Mouse (Mus musculus) stomach, embryonic 15.5 days (tissue): ENCODE results near the gene Sergef. TPM values are rescaled to one million over a fixed set of nuclear protein-coding genes. Genes with fewer than 3 reads are reported as not detected.

Experiments
- ATAC-seq: fragments of 200-750 bp; cut with Nextera tagmentation; 2 replicates; pipeline ENCODE4 v1.8.0; 2017; ENCODE audit warnings: low read depth, moderate number of reproducible peaks, moderate TSS enrichment; ENCODE audit not compliant: insufficient read depth, low FRiP score
- H3K27ac ChIP-seq: fragments of 300-500 bp; sonication (generic); 2 replicates; pipeline ENCODE4 v1.5.1; 2015; ENCODE audit warnings: mild to moderate bottlenecking, inconsistent platforms
- H3K27me3 ChIP-seq: fragments of 300-500 bp; sonication (generic); replicated peaks from 2 replicates; pipeline ENCODE4 v1.6.1; 2015; ENCODE audit warnings: inconsistent platforms
- H3K36me3 ChIP-seq: fragments of 300-500 bp; sonication (generic); 2 replicates; pipeline ENCODE4 v1.6.1; 2015; ENCODE audit warnings: inconsistent platforms
- H3K4me1 ChIP-seq: fragments of 300-500 bp; sonication (generic); 2 replicates; pipeline ENCODE4 v1.6.1; 2015; ENCODE audit warnings: inconsistent platforms
- H3K4me2 ChIP-seq: fragments of 300-500 bp; sonication (generic); 2 replicates; pipeline ENCODE4 v1.6.1; 2015; ENCODE audit warnings: mild to moderate bottlenecking, inconsistent platforms
- H3K4me3 ChIP-seq: fragments of 300-500 bp; sonication (generic); replicated peaks from 2 replicates; pipeline ENCODE4 v1.5.1; 2015; ENCODE audit warnings: inconsistent platforms
- H3K9ac ChIP-seq: fragments of 300-500 bp; sonication (generic); 2 replicates; pipeline ENCODE4 v1.6.1; 2015; ENCODE audit warnings: inconsistent platforms
- H3K9me3 ChIP-seq: fragments of 300-500 bp; sonication (generic); 2 replicates; pipeline ENCODE4 v1.6.1; 2016; ENCODE audit warnings: inconsistent platforms
- WGBS: fragments of 180-500 bp; shearing (Covaris S2); methylation state at CpG from one replicate; pipeline ENCODE4 v1.1.7; 2015; 5-methylcytosine and 5-hydroxymethylcytosine counted together
- polyA plus RNA-seq: library from polyadenylated mRNA; unstranded; fragments of >200 nt; fragmentation: Nextera tagmentation; extraction: Ambion mirVana; gene quantifications from 2 replicates; pipeline ENCODE4 v1.2.1, GENCODE M21; 2015

The Sergef gene
- polyA plus RNA-seq, 1 experiment from 2014 or later, result 17.2 TPM

DNA sequence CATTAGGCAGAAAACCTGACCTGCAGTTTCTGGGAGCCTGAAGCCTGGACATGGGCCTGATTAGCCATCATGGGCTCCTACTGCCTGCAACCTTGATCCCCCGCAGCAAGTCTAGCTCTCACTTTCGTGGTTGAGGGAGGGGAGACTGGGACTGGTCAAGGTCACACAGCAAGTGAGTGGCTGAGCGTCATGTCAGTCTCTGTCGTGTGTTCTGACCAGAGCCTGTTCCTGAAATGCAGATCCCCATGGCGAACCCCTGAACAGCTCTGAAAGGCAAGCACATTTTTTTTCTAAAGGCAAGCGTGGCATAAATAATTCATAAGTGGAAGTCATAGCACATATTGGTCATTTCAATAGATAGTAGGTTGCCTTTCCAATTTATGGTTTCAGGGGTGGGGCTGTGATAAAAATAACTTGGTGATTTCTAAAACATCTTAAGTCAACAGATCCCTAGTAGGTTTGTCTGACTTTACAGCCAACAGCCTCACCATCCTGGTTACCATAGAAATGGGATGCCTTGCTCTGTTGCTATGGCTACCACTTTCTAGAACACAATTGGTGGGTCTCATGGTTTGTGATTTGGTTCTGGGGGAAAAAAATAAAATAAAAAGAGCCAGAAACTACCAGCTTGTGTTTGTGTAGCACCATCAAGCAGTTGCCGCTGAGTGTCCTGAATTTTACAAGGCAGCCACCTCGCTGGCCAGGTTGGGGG lies 217.4 kb downstream of the Sergef start:
- Histone ChIP-seq H3K27ac (no peak overlapping the region), H3K4me3 (no peak overlapping the region), H3K36me3 (no peaks in the 10 kb centered on the region), H3K4me2 (no peak overlapping the region), H3K9me3 (no peaks in the 10 kb centered on the region), H3K9ac (no peak overlapping the region), H3K27me3 (no peaks in the 10 kb centered on the region), H3K4me1 (no peaks in the 10 kb centered on the region)
- 75% methylated on average over 8 of the region's 8 CpGs for WGBS
- no peak for ATAC-seq

GRCm38 (mm10) chr7:46421535-46421934 lies 218.1 kb downstream of the Sergef start:
- H3K36me3 ChIP-seq, result no peaks in the 10 kb centered on the region
- 31% methylated on average over 5 of the region's 5 CpGs for WGBS
- H3K27me3 ChIP-seq, result no peaks in the 10 kb centered on the region

DNA sequence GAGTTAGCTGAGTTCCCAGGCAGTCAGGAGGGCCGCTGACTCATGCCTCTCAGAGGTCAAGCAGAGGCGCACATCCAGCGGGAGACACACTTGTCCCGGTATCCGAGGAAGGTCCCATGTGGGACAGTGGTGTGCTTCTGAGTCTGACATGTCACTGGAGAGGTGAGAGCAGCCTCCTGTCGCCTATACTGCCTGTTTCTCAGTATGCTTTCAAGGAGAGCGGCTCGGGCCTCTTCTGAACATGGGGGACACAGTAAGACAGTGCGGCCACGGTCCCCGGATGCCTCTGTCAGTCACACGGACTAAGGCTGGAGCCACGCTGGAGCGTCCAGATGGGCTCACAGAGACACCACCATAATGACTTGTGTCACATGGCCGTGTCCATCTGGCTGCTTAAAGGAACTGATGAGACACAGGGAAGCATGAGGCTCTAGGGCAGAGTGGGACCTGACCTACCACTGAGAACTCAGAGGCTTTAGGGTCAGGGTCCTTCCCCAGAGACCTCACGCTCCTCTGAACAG lies 221.4 kb downstream of the Sergef start:
- no peaks in the 10 kb centered on the region for H3K9me3 ChIP-seq
- no peaks in the 10 kb centered on the region for H3K4me1 ChIP-seq
- no peaks in the 10 kb centered on the region for H3K27me3 ChIP-seq
- WGBS, result 79% methylated on average over 16 of the region's 16 CpGs
- H3K27ac ChIP-seq, result no peak overlapping the region
- no peak for ATAC-seq
- H3K36me3 ChIP-seq, result no peaks in the 10 kb centered on the region
- H3K9ac ChIP-seq, result no peak overlapping the region
- no peak overlapping the region for H3K4me2 ChIP-seq
- no peak overlapping the region for H3K4me3 ChIP-seq

More at GRCm38 (mm10) chr7:46421535-46421934, 218.1 kb downstream of the Sergef start:
- Histone ChIP-seq H3K4me1 (no peaks in the 10 kb centered on the region), H3K27ac (no peak overlapping the region), H3K4me2 (no peak overlapping the region), H3K9ac (no peak overlapping the region), H3K4me3 (no peak overlapping the region), H3K9me3 (no peaks in the 10 kb centered on the region)
- no peak for ATAC-seq

- Histone ChIP-seq H3K9me3 (no peaks in the 10 kb centered on the region), H3K4me2 (no peak overlapping the region), H3K9ac (no peak overlapping the region), H3K4me3 (no peak overlapping the region), H3K27ac (no peak overlapping the region), H3K4me1 (no peaks in the 10 kb centered on the region), H3K27me3 (no peaks in the 10 kb centered on the region), H3K36me3 (no peaks in the 10 kb centered on the region)
- ATAC-seq, result no peak
- WGBS, result 69% methylated on average over 7 of the region's 7 CpGs
Measured at GRCm38 (mm10) chr7:46417467-46417866, 222.1 kb downstream of the Sergef start.

- no peak overlapping the region for H3K9ac ChIP-seq
- no peak overlapping the region for H3K27ac ChIP-seq
- H3K27me3 ChIP-seq, result no peaks in the 10 kb centered on the region
- H3K36me3 ChIP-seq, result no peaks in the 10 kb centered on the region
- H3K4me1 ChIP-seq, result no peaks in the 10 kb centered on the region
- no peak overlapping the region for H3K4me2 ChIP-seq
- WGBS, result 73% methylated on average over 14 of the region's 14 CpGs
- ATAC-seq, result no peak
- no peaks in the 10 kb centered on the region for H3K9me3 ChIP-seq
- H3K4me3 ChIP-seq, result no peak overlapping the region
Measured at GRCm38 (mm10) chr7:46415818-46416425, 223.7 kb downstream of the Sergef start.

DNA sequence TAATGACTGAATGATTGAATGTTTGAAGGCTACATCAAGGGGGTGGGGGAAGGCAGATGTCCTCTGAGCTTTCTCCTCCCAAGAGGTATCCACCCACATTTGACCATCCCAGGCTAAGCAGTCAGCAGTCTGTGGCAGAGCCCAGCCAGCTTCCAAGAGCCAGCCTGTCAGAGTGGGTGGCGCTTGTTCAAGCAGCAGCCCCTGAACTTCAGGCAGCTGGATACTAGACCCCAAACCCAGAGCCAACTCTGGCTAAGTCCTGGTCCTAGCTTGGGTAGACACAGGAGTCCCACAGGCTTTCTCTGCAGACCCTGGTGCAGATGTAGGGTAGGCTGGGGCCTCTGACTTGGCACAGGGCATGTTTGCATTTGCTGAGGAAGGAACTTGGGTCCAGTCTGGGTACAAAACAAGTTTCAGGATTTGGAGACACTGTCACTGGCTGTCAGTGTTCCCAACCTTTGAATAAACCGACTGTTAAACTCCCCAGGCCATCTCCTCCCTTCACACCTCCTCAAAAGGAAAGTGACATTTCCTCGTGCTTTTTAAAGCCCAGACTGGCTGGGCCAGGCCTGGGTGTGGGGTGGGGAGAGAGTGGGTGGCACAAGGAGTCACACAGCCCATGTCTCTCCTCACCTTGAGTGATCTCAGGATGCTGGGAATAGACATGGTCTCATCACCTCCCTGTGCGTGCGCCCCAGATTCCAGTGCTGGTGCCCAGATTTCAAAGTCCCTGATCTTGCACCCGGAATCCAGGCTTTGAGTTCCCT lies 225.5 kb downstream of the Sergef start:
- H3K9me3 ChIP-seq, result no peaks in the 10 kb centered on the region
- no peak overlapping the region for H3K9ac ChIP-seq
- no peaks in the 10 kb centered on the region for H3K36me3 ChIP-seq
- 57% methylated on average over 6 of the region's 6 CpGs for WGBS
- H3K27me3 ChIP-seq, result no peaks in the 10 kb centered on the region
- H3K27ac ChIP-seq, result no peak overlapping the region
- no peak overlapping the region for H3K4me2 ChIP-seq
- no peak overlapping the region for H3K4me3 ChIP-seq
- ATAC-seq, result no peak; the same call in 1 of the 2 replicates
- no peaks in the 10 kb centered on the region for H3K4me1 ChIP-seq

- H3K27me3 ChIP-seq, result no peaks in the 10 kb centered on the region
- H3K36me3 ChIP-seq, result no peaks in the 10 kb centered on the region
- no peak overlapping the region for H3K4me2 ChIP-seq
- H3K9ac ChIP-seq, result no peak overlapping the region
- H3K4me3 ChIP-seq, result no peak overlapping the region
- H3K9me3 ChIP-seq, result no peaks in the 10 kb centered on the region
- no peak overlapping the region for H3K27ac ChIP-seq
- H3K4me1 ChIP-seq, result no peaks in the 10 kb centered on the region; the same call in 1 of the 2 replicates
- 81% methylated on average over 5 of the region's 5 CpGs for WGBS
- ATAC-seq, result no peak
Measured at GRCm38 (mm10) chr7:46412823-46413222, 226.8 kb downstream of the Sergef start.

DNA sequence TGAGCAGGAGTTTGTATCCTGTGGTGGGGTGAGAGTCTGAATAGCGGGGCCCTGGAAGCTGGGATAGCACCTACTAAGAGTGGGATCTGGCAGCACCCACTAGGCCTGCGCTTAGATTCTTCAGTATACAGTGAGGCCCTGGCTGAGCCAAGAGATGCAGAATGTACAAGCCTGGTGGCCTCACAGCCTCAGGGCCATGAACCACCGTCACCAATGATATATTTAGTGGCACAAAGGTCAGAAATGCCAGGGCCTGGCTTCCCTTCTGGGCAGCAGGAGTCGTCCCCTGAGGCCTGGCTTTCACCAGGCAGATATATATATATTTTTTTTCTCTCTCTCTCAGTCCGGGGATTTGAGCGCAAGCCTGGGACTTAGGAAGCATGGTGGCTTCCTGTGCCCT lies 228.9 kb downstream of the Sergef start:
- Histone ChIP-seq H3K9ac (no peak overlapping the region), H3K36me3 (no peaks in the 10 kb centered on the region), H3K4me3 (no peak overlapping the region), H3K27me3 (no peaks in the 10 kb centered on the region), H3K4me1 (no peaks in the 10 kb centered on the region; the same call in 1 of the 2 replicates), H3K9me3 (no peaks in the 10 kb centered on the region), H3K27ac (no peak overlapping the region), H3K4me2 (no peak overlapping the region)
- WGBS, result 70% methylated on average over 6 of the region's 6 CpGs
- no peak for ATAC-seq

DNA sequence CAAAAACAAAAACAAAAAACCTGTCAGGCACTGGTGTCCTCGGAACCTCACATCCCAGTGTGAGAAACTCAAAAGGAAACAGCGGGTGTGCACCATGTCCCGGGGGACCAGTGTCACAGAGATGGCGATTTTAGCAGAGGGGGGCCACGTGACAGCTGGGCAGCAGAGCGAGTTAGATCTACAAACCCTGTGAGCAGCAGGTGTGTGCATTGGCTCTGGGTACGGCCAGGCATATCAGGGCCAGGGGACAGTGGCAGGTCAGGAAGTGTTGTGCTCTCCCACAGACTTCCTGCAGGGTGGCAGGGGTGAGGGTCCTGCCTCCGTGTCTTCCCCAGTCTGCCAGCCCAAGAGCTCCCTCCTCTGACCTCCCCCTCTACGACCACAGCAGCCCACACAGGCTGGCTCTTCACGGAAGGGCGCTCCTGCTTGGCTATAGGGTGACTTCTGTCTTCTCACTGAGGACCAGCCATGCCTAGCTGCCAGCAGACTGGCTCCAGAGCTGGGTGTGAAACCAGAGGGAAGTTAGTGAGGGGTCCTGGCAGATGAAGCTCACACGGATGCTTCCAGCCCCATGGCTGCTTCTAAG lies 230.3 kb downstream of the Sergef start:
- Histone ChIP-seq H3K9ac (no peak overlapping the region), H3K36me3 (no peaks in the 10 kb centered on the region), H3K9me3 (no peaks in the 10 kb centered on the region), H3K27ac (no peak overlapping the region), H3K4me1 (no peaks in the 10 kb centered on the region; the same call in 1 of the 2 replicates), H3K27me3 (no peaks in the 10 kb centered on the region), H3K4me3 (no peak overlapping the region), H3K4me2 (no peak overlapping the region)
- no peak for ATAC-seq
- WGBS, result 40% methylated on average over 12 of the region's 12 CpGs

DNA sequence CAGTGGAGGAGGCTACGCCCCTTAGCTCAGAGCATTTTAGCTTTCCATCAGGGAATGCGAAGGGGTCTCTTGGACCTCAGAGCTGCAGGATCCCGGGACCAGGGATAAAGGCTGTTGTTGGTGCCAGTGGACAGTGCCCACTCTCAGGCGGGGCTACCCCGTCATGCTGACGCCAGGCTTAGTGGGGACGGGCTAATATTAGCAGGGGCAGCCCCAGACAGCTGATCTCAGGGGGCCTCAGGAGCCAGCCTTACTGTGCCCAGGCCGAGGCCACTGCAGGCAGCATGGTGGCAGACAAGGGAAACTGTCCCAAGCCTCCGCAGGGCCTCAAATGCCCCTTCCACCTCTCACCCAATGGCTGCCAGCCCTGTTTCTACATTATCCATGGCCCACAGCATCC lies 231.0 kb downstream of the Sergef start:
- no peak for ATAC-seq
- H3K4me1 ChIP-seq, result no peaks in the 10 kb centered on the region; the same call in 1 of the 2 replicates
- H3K27ac ChIP-seq, result no peak overlapping the region
- WGBS, result 79% methylated on average over 9 of the region's 9 CpGs
- no peaks in the 10 kb centered on the region for H3K36me3 ChIP-seq
- H3K4me3 ChIP-seq, result no peak overlapping the region
- H3K9ac ChIP-seq, result no peak overlapping the region
- no peaks in the 10 kb centered on the region for H3K27me3 ChIP-seq
- H3K9me3 ChIP-seq, result no peaks in the 10 kb centered on the region
- no peak overlapping the region for H3K4me2 ChIP-seq

GRCm38 (mm10) chr7:46404756-46405155 lies 234.9 kb downstream of the Sergef start:
- Histone ChIP-seq H3K4me2 (no peak overlapping the region), H3K36me3 (no peaks in the 10 kb centered on the region), H3K4me1 (no peaks in the 10 kb centered on the region; the same call in 1 of the 2 replicates), H3K4me3 (no peak overlapping the region), H3K9me3 (no peaks in the 10 kb centered on the region), H3K27me3 (peaks cover 7% of the 10 kb centered on the region), H3K27ac (no peak overlapping the region), H3K9ac (no peak overlapping the region)
- ATAC-seq, result no peak
- 71% methylated on average over 7 of the region's 7 CpGs for WGBS
